ENCODE assay signal across 14 mouse cellular contexts in genomic region chr2:60639617-60640341, GRCm38 (mm10).
DNase-seq lines count a peak whose midpoint lies in the region; ATAC-seq and TF ChIP-seq lines count a peak whose summit lies in the region.
"Had no signal": no experiment of that assay in that cellular context is flagged by ENCODE, and none has a peak within 500 bp of the region (broad histone marks: within the 10 kb centered on the region; RNA-seq: fewer than 3 reads in every experiment).

No protein-coding gene starts in this region.

- peak overlapping the region; percentile 23 for H3K27ac ChIP-seq in heart, embryonic 10.5 days
- no peak overlapping the region; the same call in 1 of the 2 replicates for H3K27ac ChIP-seq in stomach, postnatal 0 days (replicated peaks)
- H3K27ac ChIP-seq: forebrain, embryonic 10.5 days; liver, embryonic 12.5 days; midbrain, embryonic 10.5 days had no signal

- 64% methylated on average over 10 of the region's 10 CpGs for WGBS in heart, embryonic 10.5 days
- WGBS in stomach, postnatal 0 days, result 58% methylated on average over 10 of the region's 10 CpGs

- H3K4me3 ChIP-seq in heart, embryonic 10.5 days, result peak overlapping the region; percentile 13; the same call in 1 of the 2 replicates
- H3K4me3 ChIP-seq in stomach, postnatal 0 days (ENCODE audit: low read depth, low read length), result no peak overlapping the region
- H3K4me3 ChIP-seq: forebrain, embryonic 10.5 days; liver, embryonic 12.5 days; midbrain, embryonic 10.5 days had no signal

- no peaks in the 10 kb centered on the region for H3K36me3 ChIP-seq in heart, embryonic 10.5 days
- no peaks in the 10 kb centered on the region for H3K36me3 ChIP-seq in stomach, postnatal 0 days (ENCODE audit: control insufficient read depth, insufficient read depth, low read length)
- H3K36me3 ChIP-seq: forebrain, embryonic 10.5 days; liver, embryonic 12.5 days; midbrain, embryonic 10.5 days had no signal

- TF ChIP-seq CTCF in stomach, postnatal 0 days (IDR thresholded peaks at IDR 0.05; ENCODE audit: low read depth), result no peak

- TF ChIP-seq EP300 in stomach, postnatal 0 days (optimal IDR thresholded peaks at IDR 0.05), result no peak

- ATAC-seq in stomach, postnatal 0 days (ENCODE audit: low FRiP score, low TSS enrichment), result peak; percentile 61; the same call in 1 of the 2 replicates
- ATAC-seq in monocyte, adult 5-6 weeks (replicated peaks; ENCODE audit: insufficient number of reproducible peaks, low FRiP score, low TSS enrichment, poor library complexity, severe bottlenecking), result no peak
- ATAC-seq in frontal cortex, adult (ENCODE audit: low TSS enrichment), result no peak
- ATAC-seq: liver, embryonic 12.5 days had no signal

- intact Hi-C loops in heart, postnatal 36 days (cut with DNase I), result no loop called here

- peak; percentile 74 for DNase-seq in heart, embryonic 10.5 days (ENCODE audit: low spot score)
- no peak for DNase-seq in heart, postnatal 36 days
- DNase-seq in lung, postnatal 25 days (ENCODE audit: low spot score), result peak; percentile 11
- DNase-seq in lung, postnatal 10 days, result no peak
- peak; percentile 34 for DNase-seq in gonadal fat pad, adult 2 months (ENCODE audit: low read depth)
- no peak for DNase-seq in stomach, postnatal 0 days (ENCODE audit: low spot score)
- DNase-seq: kidney, adult 2 months; kidney, postnatal 14 days; right cerebral cortex, postnatal 4 days had no signal

- no peaks in the 10 kb centered on the region for H3K27me3 ChIP-seq in heart, embryonic 10.5 days (ENCODE audit: insufficient read depth, poor library complexity, severe bottlenecking)
- H3K27me3 ChIP-seq in stomach, postnatal 0 days (ENCODE audit: control insufficient read depth, insufficient read depth, low read length), result no peaks in the 10 kb centered on the region
- H3K27me3 ChIP-seq: liver, embryonic 12.5 days had no signal

- H3K9ac ChIP-seq in stomach, postnatal 0 days (ENCODE audit: low read length), result no peak overlapping the region
- H3K9ac ChIP-seq: liver, embryonic 12.5 days had no signal

- peaks cover 30% of the 10 kb centered on the region for H3K4me1 ChIP-seq in heart, embryonic 10.5 days
- no peaks in the 10 kb centered on the region for H3K4me1 ChIP-seq in stomach, postnatal 0 days (replicated peaks; ENCODE audit: control insufficient read depth, insufficient read depth)
- H3K4me1 ChIP-seq: liver, embryonic 12.5 days had no signal

- no peaks in the 10 kb centered on the region for H3K9me3 ChIP-seq in heart, embryonic 10.5 days
- H3K9me3 ChIP-seq in stomach, postnatal 0 days (ENCODE audit: control insufficient read depth, low read length), result no peaks in the 10 kb centered on the region
- H3K9me3 ChIP-seq: forebrain, embryonic 10.5 days; liver, embryonic 12.5 days; midbrain, embryonic 10.5 days had no signal

- H3K4me2 ChIP-seq in stomach, postnatal 0 days (replicated peaks; ENCODE audit: low read depth), result no peak overlapping the region
- H3K4me2 ChIP-seq: liver, embryonic 12.5 days had no signal

Comparison
In these comparisons a context has a peak if more than half of its experiments do, and no peak if none do; other contexts are left out.
1. DNase-seq: peak in heart, embryonic 10.5 days (single experiment), lung, postnatal 25 days (single experiment) and gonadal fat pad, adult 2 months (single experiment); none in heart, postnatal 36 days (0 of 2), lung, postnatal 10 days (single experiment) and stomach, postnatal 0 days (single experiment).